In the genomic region with DNA sequence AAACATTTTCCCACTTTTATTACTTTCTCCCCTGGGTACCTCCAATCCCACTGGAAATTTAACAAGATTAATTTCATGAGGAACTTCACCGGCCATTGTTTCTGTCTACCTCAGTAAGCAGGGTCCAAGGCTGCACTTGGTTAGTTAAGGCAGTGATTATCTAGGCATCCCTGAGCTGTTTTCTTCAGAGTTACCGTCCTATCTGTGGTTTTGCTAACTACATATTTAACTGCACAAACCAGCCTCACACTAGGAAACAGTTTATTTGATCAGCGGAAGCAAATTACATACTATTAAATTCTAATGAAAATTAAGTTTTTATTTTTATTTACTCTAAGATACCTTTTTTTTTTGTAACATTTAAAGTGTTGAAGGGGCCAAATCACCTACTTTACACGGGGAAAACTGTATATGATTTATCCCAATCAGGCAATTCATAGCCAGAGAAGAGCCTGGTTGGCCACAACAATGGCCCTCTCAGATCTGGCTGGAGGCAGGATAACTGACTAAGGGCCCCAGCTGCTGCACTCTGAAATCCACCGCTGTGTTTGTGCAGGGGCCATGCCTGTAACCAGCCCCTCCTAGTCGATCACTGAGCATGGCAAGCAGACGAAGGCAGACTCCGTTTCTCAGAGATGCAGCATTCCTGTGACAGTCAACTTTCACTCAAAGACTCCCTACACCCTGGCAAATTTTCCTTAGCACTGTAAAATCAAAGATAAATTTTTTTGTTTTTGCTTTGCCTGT, we compare ENCODE assay signal across 11 mouse cellular contexts. TPM values are rescaled to one million over a fixed set of nuclear protein-coding genes. Genes with fewer than 3 reads are reported as not detected.
A peak's percentile ranks its signal among the peaks of the same experiment; 100 is the strongest.
DNase-seq lines count a peak whose midpoint lies in the region; ATAC-seq and TF ChIP-seq lines count a peak whose summit lies in the region.
"Had no signal": no experiment of that assay in that cellular context is flagged by ENCODE, and none has a peak within 500 bp of the region (broad histone marks: within the 10 kb centered on the region; RNA-seq: fewer than 3 reads in every experiment).

No protein-coding gene starts in this region.

- WGBS in kidney, embryonic 14.5 days = 41% methylated on average over 8 of the region's 8 CpGs
- 52% methylated on average over 8 of the region's 8 CpGs for WGBS in kidney, adult 2 months
- WGBS in embryonic facial prominence, embryonic 11.5 days = 41% methylated on average over 8 of the region's 8 CpGs
- WGBS in midbrain, embryonic 11.5 days = 40% methylated on average over 8 of the region's 8 CpGs

- no peak overlapping the region for H3K27ac ChIP-seq in kidney, embryonic 14.5 days (ENCODE audit: low read depth, low read length)
- H3K27ac ChIP-seq in kidney, adult 2 months (ENCODE audit: insufficient read depth, low read depth, low read length) = no peak overlapping the region
- no peak overlapping the region for H3K27ac ChIP-seq in embryonic facial prominence, embryonic 11.5 days (replicated peaks; ENCODE audit: low read depth, low read length)
- H3K27ac ChIP-seq in midbrain, embryonic 11.5 days (ENCODE audit: low read depth, low read length) = no peak overlapping the region
- H3K27ac ChIP-seq: neural tube, embryonic 12.5 days had no signal

- no peak overlapping the region for H3K9ac ChIP-seq in kidney, embryonic 14.5 days (ENCODE audit: low read depth, low read length)
- no peak overlapping the region for H3K9ac ChIP-seq in embryonic facial prominence, embryonic 11.5 days (replicated peaks; ENCODE audit: low read length)
- H3K9ac ChIP-seq in midbrain, embryonic 11.5 days (ENCODE audit: low read length) = peak overlapping the region; percentile 31; the same call in 1 of the 2 replicates
- H3K9ac ChIP-seq: neural tube, embryonic 12.5 days had no signal

- peaks cover 3% of the 10 kb centered on the region; the same call in 1 of the 2 replicates for H3K36me3 ChIP-seq in kidney, embryonic 14.5 days (ENCODE audit: control insufficient read depth, insufficient read depth, low read length)
- H3K36me3 ChIP-seq in kidney, adult 2 months (ENCODE audit: control insufficient read depth, insufficient read depth, low read length) = no peaks in the 10 kb centered on the region
- H3K36me3 ChIP-seq in embryonic facial prominence, embryonic 11.5 days (replicated peaks; ENCODE audit: control insufficient read depth, insufficient read depth, low read depth, low read length) = no peaks in the 10 kb centered on the region
- no peaks in the 10 kb centered on the region for H3K36me3 ChIP-seq in midbrain, embryonic 11.5 days (ENCODE audit: control insufficient read depth, insufficient read depth, low read length)
- H3K36me3 ChIP-seq: neural tube, embryonic 12.5 days had no signal

- H3K4me1 ChIP-seq in kidney, embryonic 14.5 days (ENCODE audit: control insufficient read depth, insufficient read depth, low read length) = peaks cover 3% of the 10 kb centered on the region; the same call in 1 of the 2 replicates
- no peaks in the 10 kb centered on the region for H3K4me1 ChIP-seq in kidney, adult 2 months (ENCODE audit: control insufficient read depth, insufficient read depth, low read length)
- H3K4me1 ChIP-seq in embryonic facial prominence, embryonic 11.5 days (ENCODE audit: control insufficient read depth, insufficient read depth, low read length) = no peaks in the 10 kb centered on the region
- H3K4me1 ChIP-seq in midbrain, embryonic 11.5 days (ENCODE audit: control insufficient read depth, insufficient read depth, low read length) = peaks cover 7% of the 10 kb centered on the region

- H3K4me2 ChIP-seq in kidney, embryonic 14.5 days (replicated peaks; ENCODE audit: low read depth, low read length) = no peak overlapping the region
- H3K4me2 ChIP-seq in embryonic facial prominence, embryonic 11.5 days (ENCODE audit: low read depth, low read length) = no peak overlapping the region
- no peak overlapping the region for H3K4me2 ChIP-seq in midbrain, embryonic 11.5 days
- H3K4me2 ChIP-seq: neural tube, embryonic 12.5 days had no signal

- no peaks in the 10 kb centered on the region for H3K9me3 ChIP-seq in kidney, embryonic 14.5 days (ENCODE audit: control insufficient read depth, low read length)
- no peaks in the 10 kb centered on the region for H3K9me3 ChIP-seq in embryonic facial prominence, embryonic 11.5 days (replicated peaks; ENCODE audit: control insufficient read depth, low read length)
- no peaks in the 10 kb centered on the region for H3K9me3 ChIP-seq in midbrain, embryonic 11.5 days (ENCODE audit: control insufficient read depth, low read length)
- H3K9me3 ChIP-seq: G1E; neural tube, embryonic 12.5 days had no signal

- no peaks in the 10 kb centered on the region for H3K27me3 ChIP-seq in kidney, embryonic 14.5 days (ENCODE audit: control insufficient read depth, insufficient read depth, low read length)
- H3K27me3 ChIP-seq in kidney, adult 2 months (replicated peaks; ENCODE audit: control insufficient read depth, insufficient read depth, low read length) = no peaks in the 10 kb centered on the region
- no peaks in the 10 kb centered on the region for H3K27me3 ChIP-seq in embryonic facial prominence, embryonic 11.5 days (ENCODE audit: control insufficient read depth, insufficient read depth, low read length)
- H3K27me3 ChIP-seq in midbrain, embryonic 11.5 days (ENCODE audit: control insufficient read depth, insufficient read depth, low read length) = no peaks in the 10 kb centered on the region
- H3K27me3 ChIP-seq: neural tube, embryonic 12.5 days had no signal

- H3K4me3 ChIP-seq in kidney, embryonic 14.5 days (ENCODE audit: low read length) = no peak overlapping the region
- no peak overlapping the region for H3K4me3 ChIP-seq in kidney, adult 2 months (ENCODE audit: insufficient read depth, low read depth, low read length)
- H3K4me3 ChIP-seq in embryonic facial prominence, embryonic 11.5 days (ENCODE audit: low read depth, low read length) = no peak overlapping the region
- H3K4me3 ChIP-seq in midbrain, embryonic 11.5 days (ENCODE audit: low read depth, low read length) = no peak overlapping the region
- H3K4me3 ChIP-seq: erythroblast, embryonic 14.5 days; neural tube, embryonic 12.5 days had no signal

- no peak for TF ChIP-seq POLR2A in kidney, adult 2 months (IDR thresholded peaks at IDR 0.05; ENCODE audit: low read depth, low read length)

- TF ChIP-seq CTCF in kidney, adult 2 months (conservative IDR thresholded peaks at IDR 0.05; ENCODE audit: insufficient read depth, insufficient read length, low read depth, low read length) = no peak

- no peak for DNase-seq in kidney, adult 2 months
- peak; percentile 18 for DNase-seq in ZHBTc4 (ENCODE audit: low read depth, low spot score)
- peak; percentile 49 for DNase-seq in embryonic facial prominence, embryonic 11.5 days (ENCODE audit: low spot score)
- DNase-seq in midbrain, embryonic 11.5 days (ENCODE audit: low spot score, missing footprints) = peak; percentile 92
- no peak for DNase-seq in spleen, postnatal 14 days (ENCODE audit: low spot score in 2 of 2)

- ATAC-seq in kidney, embryonic 14.5 days (ENCODE audit: low FRiP score, low TSS enrichment) = 0 out of 2 replicates have a peak, but pooled peaks have one; percentile 65
- ATAC-seq in embryonic facial prominence, embryonic 11.5 days (replicated peaks; ENCODE audit: insufficient number of reproducible peaks, low FRiP score, low TSS enrichment, low read depth) = no peak
- ATAC-seq in midbrain, embryonic 11.5 days (ENCODE audit: low FRiP score) = peak; percentile 82
- no peak for ATAC-seq in erythroblast, adult 5-6 weeks (replicated peaks; ENCODE audit: low FRiP score, poor library complexity, severe bottlenecking)
- ATAC-seq in megakaryocyte, adult 5-6 weeks (ENCODE audit: poor library complexity, severe bottlenecking) = no peak

RNA-seq across cellular contexts. Expression of a gene that starts 9.0 kb away (rescaled TPM):
- polyA plus RNA-seq in kidney, embryonic 14.5 days (2014; fragmentation: Nextera tagmentation; extraction: Ambion mirVana) = 8.6 and 9.2 TPM in 2 replicates
- polyA plus RNA-seq in kidney, adult 2 months (2012; rRNA removed) = 3.7 and 4.9 TPM in 2 replicates
- polyA plus RNA-seq in embryonic facial prominence, embryonic 11.5 days (2014; fragmentation: Nextera tagmentation; extraction: Ambion mirVana) = 8.4 and 9.1 TPM in 2 replicates
- polyA plus RNA-seq in midbrain, embryonic 11.5 days (2014; fragmentation: Nextera tagmentation; extraction: Ambion mirVana) = 8.6 and 8.9 TPM in 2 replicates
- total RNA-seq in erythroblast, adult 5-6 weeks (2015; ENCODE audit: low replicate concordance) = 6.5 and 10.7 TPM in 2 replicates
- total RNA-seq in erythroblast, adult 5-6 weeks (2017; ENCODE audit: low replicate concordance) = 3.9 and 4.1 TPM in 2 replicates
- 16.4 and 17.2 TPM in 2 replicates for total RNA-seq in megakaryocyte, adult 5-6 weeks (2015)
- 6.1 and 10.0 TPM in 2 replicates for total RNA-seq in megakaryocyte, adult 5-6 weeks (2017)

Comparison
In these comparisons a context has a peak if more than half of its experiments do, and no peak if none do; other contexts are left out.
1. ATAC-seq: peak in kidney, embryonic 14.5 days (single experiment) and midbrain, embryonic 11.5 days (single experiment); none in embryonic facial prominence, embryonic 11.5 days (single experiment), erythroblast, adult 5-6 weeks (single experiment) and megakaryocyte, adult 5-6 weeks (single experiment).
2. DNase-seq: peak in ZHBTc4 (single experiment), embryonic facial prominence, embryonic 11.5 days (single experiment) and midbrain, embryonic 11.5 days (single experiment); none in kidney, adult 2 months (single experiment) and spleen, postnatal 14 days (0 of 2).